Mouse (Mus musculus): ENCODE results near the gene Sgms1.

DNA sequence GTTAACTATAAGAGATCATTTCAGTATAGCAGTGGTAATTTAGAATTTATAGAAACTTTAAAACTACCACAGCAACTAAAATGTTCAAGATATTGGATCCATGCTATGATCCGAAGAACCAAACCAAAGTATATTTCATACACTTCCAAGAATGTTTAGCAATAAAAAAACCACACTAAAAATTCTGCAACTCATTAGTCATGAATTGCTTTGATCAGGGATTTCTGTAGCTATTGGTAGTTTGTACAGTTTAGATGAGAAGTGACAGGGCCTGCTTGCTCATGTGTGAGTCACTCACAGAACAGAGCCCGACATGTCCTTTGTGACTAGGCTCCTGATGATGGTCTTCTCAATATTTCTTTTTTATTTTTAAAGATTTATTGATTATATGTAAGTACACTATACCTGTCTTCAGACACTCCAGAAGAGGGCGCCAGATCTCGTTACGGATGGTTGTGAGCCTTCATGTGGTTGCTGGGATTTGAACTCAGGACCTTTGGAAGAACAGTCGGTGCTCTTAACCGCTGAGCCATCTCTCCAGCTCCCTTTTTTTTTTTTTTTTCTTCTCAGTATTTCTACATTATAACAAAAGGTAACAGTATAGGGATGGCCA lies 190.9 kb downstream of the Sgms1 start:
- TF ChIP-seq POLR2A (IDR thresholded peaks at IDR 0.05; ENCODE audit: insufficient read depth, low read depth, low read length) (no peak), EP300 (IDR thresholded peaks at IDR 0.05; ENCODE audit: insufficient read depth, low read depth, low read length) (no peak), CTCF (IDR thresholded peaks at IDR 0.05) (peak; percentile 52)

All from heart, adult 2 months (tissue).